Mouse (Mus musculus) kidney, adult 2 months (tissue): Measurements from ENCODE around the gene Asns. TPM values are rescaled to one million over a fixed set of nuclear protein-coding genes. Genes with fewer than 3 reads are reported as not detected.

ENCODE experiments used
- DNase-seq: peaks from one replicate; pipeline ENCODE4 v3.0.0; 2021
- H3K27ac ChIP-seq: fragments of 200-500 bp; 2 replicates; pipeline ENCODE4 v1.5.1; 2012; ENCODE audit warnings: low read depth, low read length, control low read depth, inconsistent platforms; ENCODE audit not compliant: insufficient read depth
- H3K27me3 ChIP-seq: fragments of 200-500 bp; replicated peaks from 2 replicates; pipeline ENCODE4 v1.6.1; 2012; ENCODE audit warnings: mild to moderate bottlenecking, moderate library complexity, low read length, inconsistent platforms; ENCODE audit not compliant: control insufficient read depth, insufficient read depth
- H3K36me3 ChIP-seq: fragments of 200-500 bp; 2 replicates; pipeline ENCODE4 v1.6.1; 2012; ENCODE audit warnings: mild to moderate bottlenecking, moderate library complexity, low read length, inconsistent platforms; ENCODE audit not compliant: control insufficient read depth, insufficient read depth
- H3K4me1 ChIP-seq: fragments of 200-500 bp; 2 replicates; pipeline ENCODE4 v1.6.1; 2011; ENCODE audit warnings: low read length; ENCODE audit not compliant: control insufficient read depth, insufficient read depth
- H3K4me3 ChIP-seq: fragments of 200-500 bp; 2 replicates; pipeline ENCODE4 v1.5.1; 2011; ENCODE audit warnings: mild to moderate bottlenecking, low read depth, low read length, control low read depth; ENCODE audit not compliant: insufficient read depth
- CTCF ChIP-seq: fragments of 200-500 bp; conservative IDR thresholded peaks from 2 replicates; pipeline ENCODE4 v1.5.1; 2011; ENCODE audit warnings: low read depth, mild to moderate bottlenecking, control low read depth, low read length, moderate library complexity, mixed read lengths; ENCODE audit not compliant: insufficient read depth, insufficient read length
- POLR2A ChIP-seq: fragments of 200-500 bp; IDR thresholded peaks from one replicate; pipeline ENCODE4 v1.6.1; 2011; ENCODE audit warnings: low read depth, low read length, control low read depth
- WGBS: fragments of 180-500 bp; shearing (Covaris S2); methylation state at CpG from one replicate; pipeline ENCODE4 v1.1.7; 2018; 5-methylcytosine and 5-hydroxymethylcytosine counted together
- polyA plus RNA-seq: library from polyadenylated mRNA; depleted of rRNA; stranded (reverse); fragments of >200 nt; gene quantifications from 2 replicates; pipeline ENCODE4 v1.2.3, GENCODE M21; 2012; rRNA removed

Gene Asns
- polyA plus RNA-seq = 8.3 and 9.2 TPM in 2 replicates

DNA sequence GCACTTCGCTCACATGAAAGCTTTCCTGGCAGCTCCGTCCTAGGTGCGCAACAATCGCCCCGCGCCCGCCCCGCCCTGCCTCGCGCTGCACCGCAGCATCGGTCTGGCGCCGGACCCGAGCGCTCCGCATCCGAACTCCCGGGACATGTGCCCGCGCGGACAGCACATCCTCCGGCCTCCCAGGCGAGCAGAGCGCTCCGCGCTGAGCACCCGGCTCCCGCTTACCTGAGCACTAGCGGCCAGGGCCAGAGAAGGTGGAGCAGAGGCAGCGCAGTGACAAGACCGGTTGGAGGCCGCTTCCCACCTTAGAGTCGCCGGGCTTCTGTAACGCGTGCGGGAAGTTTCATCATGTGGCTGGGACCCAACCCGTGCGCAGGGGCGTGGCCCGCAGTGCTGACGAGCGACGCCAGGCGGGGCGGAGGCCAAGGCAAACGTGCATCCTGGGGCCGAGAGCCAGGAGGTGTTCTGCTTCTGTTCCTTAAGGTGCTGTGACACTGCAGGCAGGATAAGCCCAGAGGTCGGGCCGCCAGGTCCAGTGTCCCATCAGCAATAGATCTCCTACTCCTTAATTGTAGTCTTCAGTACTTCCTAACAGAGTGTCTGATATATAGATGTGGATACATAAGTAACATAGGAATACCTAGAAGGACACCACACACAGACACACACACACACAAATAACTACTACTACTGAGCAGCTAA, at the start of gene Asns:
Gene Asns, minus strand, starts transcription at position 371 of the 702 bp plus-strand sequence.
- Histone ChIP-seq H3K27ac (no peak within 1 kb of the TSS), H3K4me1 (no peaks in the 10 kb centered on the region), H3K27me3 (no peaks in the 10 kb centered on the region), H3K4me3 (peak within 1 kb of the TSS; percentile 58), H3K36me3 (no peaks in the 10 kb centered on the region)
- DNase-seq = peak; percentile 74
- TF ChIP-seq POLR2A = no peak
- TF ChIP-seq CTCF = no peak
- WGBS = under 1% methylated on average over 51 of the region's 51 CpGs

DNA sequence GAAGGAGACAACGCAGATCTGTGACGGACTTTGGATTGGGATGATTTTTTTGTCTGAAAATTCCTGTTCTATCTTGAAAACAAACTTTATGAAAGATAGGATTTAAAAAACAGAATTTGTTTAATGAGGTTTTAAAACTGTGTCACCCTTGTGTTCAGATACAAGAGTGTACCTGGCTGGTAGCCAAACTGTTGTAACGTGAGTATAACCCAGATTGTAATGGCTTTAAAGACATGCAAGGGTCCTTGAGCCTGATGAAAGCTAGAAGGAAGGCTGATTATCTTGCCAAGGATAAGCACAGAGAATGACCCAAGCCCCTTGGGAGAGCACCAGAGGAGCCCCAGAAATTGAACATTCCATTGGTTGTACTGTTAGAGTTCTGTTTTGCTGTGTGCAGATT, 48.7 kb upstream of the Asns start:
- no peaks in the 10 kb centered on the region for H3K36me3 ChIP-seq
- TF ChIP-seq POLR2A (no peak), CTCF (no peak)
- H3K27ac ChIP-seq = no peak overlapping the region
- no peak overlapping the region for H3K4me3 ChIP-seq
- H3K27me3 ChIP-seq = no peaks in the 10 kb centered on the region
- H3K4me1 ChIP-seq = no peaks in the 10 kb centered on the region
- no peak for DNase-seq
- WGBS = 59% methylated on average over 3 of the region's 3 CpGs

DNA sequence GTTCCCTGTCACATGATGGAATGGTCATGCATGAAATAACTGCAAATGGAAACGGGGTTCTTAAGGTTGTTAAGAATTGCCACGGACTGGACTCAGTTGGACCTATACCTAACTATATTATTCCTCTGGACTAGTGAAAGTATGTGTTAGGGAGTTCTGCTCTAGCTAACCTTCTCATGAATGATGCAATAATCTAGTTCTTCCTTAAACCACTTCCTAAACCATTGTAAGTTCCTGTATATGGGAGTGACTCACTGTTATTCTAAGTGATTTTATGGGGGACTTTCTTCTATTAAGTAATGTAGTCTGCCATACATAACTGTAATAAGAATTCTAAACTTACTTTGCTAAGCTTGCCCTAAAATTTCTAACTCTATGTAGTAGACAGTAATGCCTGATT, 44.8 kb upstream of the Asns start:
- Histone ChIP-seq H3K4me3 (no peak overlapping the region), H3K27me3 (no peaks in the 10 kb centered on the region), H3K36me3 (no peaks in the 10 kb centered on the region), H3K4me1 (no peaks in the 10 kb centered on the region), H3K27ac (no peak overlapping the region)
- WGBS = 71% methylated on average over 2 of the region's 2 CpGs
- no peak for TF ChIP-seq POLR2A
- no peak for TF ChIP-seq CTCF
- no peak for DNase-seq

DNA sequence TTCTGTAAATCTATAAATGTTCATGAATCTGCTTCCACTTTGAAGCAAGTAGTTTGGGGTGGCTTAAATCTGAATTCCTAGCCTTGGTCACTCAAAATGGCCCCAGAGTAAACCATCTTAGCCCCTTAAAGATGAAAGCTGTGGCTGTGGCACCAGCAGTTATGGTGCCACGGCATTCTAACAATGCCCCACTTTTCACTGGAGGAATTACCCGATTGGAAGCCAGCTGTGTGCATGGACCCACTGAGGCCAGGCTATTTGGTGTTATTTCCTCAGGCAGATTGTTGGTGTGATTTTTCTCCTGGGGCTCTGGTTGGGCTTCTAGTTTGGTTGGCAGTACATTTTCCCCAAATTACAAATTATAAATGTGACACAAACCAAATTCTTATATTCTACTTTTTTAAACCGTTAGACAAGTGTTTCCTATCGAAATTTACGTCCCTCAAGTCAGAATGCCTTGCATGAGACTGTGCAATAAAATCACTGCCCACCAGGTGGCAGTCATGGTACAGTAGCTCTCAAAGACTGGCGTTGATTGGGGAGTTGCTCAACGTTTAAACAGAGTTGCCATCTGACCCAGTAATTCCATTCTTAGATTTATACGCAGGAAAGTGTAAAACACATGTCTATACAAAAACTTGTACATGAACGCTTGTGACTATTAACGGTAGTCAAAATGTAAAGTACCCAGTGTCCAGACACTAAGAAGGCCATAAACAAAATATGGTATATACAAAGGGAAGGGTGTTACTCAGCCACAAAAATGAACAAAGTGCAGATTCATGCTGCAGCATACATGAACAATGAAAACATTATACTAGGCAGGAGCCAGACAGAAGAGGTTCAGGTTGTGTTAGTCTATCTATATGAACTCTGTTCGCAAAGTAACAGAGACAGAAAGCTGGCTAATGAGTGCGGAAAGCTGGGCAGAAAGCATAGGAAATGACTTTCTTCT, 40.0 kb upstream of the Asns start:
- WGBS = 33% methylated on average over 12 of the region's 12 CpGs
- Histone ChIP-seq H3K4me3 (no peak overlapping the region), H3K36me3 (no peaks in the 10 kb centered on the region), H3K27ac (no peak overlapping the region), H3K27me3 (no peaks in the 10 kb centered on the region), H3K4me1 (no peaks in the 10 kb centered on the region)
- peak; percentile 80 for DNase-seq
- TF ChIP-seq POLR2A (no peak), CTCF (peak; percentile 93)

DNA sequence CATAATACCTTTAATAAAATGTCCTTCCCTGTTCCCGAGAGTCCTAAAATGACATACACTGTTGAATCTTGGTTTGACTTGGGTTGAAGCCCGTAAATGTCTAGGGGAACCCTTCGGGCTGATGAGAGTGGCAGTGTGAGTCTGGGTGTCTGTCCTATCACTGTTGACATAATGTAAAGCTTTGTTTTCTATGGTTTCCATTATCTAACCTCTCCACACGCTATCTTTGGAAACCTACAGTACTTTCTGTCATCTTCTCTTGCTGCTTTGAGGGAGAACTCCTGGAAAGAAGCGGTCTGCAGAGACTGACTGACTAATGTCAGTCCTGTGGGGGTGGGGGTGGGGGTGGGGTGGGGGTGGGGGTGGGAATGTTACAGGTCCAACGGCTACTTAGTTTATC, 39.0 kb upstream of the Asns start:
- no peaks in the 10 kb centered on the region for H3K36me3 ChIP-seq
- TF ChIP-seq POLR2A (no peak), CTCF (no peak)
- 83% methylated on average over 6 of the region's 6 CpGs for WGBS
- no peaks in the 10 kb centered on the region for H3K4me1 ChIP-seq
- DNase-seq = no peak
- no peak overlapping the region for H3K27ac ChIP-seq
- H3K27me3 ChIP-seq = no peaks in the 10 kb centered on the region
- no peak overlapping the region for H3K4me3 ChIP-seq

DNA sequence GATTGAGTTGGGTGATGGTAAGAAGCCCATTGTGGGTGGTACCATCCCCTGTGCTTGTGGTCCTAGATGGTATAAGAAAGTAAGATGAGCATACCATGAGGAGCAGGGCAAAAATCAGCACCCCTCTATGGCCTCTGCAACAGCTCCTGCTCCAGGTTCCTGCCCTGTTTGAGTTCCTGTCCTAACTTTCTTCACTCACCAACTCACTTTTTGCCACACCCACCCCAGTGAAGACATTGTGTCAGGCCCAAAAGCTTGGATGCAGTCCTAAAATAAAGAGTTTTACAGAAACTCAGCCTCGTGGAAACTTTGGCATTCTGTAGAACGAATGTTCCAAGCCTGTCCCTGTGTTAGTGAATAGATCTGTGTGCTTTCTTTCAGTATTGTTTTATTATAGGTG, 36.1 kb upstream of the Asns start:
- Histone ChIP-seq H3K36me3 (no peaks in the 10 kb centered on the region), H3K4me3 (no peak overlapping the region), H3K4me1 (no peaks in the 10 kb centered on the region), H3K27ac (no peak overlapping the region), H3K27me3 (no peaks in the 10 kb centered on the region)
- DNase-seq = no peak
- TF ChIP-seq CTCF (no peak), POLR2A (no peak)
- 89% methylated on average over 2 of the region's 2 CpGs for WGBS

DNA sequence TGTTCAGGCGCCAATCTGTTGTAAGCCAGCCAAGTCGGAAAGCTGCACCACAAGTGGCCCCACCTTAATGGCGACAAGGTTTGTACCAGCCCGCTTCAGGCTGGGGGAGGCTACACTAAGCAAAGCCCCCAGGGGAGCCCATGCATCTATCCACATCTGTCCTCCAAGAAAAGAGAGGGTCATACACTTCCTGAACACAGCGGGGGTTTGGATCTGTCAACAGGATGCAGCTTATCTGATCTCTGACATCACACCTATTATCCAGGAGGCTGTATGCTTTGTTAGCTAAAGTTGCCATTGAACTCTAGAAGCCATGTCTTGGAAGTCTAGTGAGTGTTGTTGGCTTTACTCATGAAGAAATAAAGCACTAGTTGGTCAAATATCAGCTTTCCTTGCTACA, 35.2 kb upstream of the Asns start:
- WGBS = 85% methylated on average over 5 of the region's 5 CpGs
- H3K4me1 ChIP-seq = no peaks in the 10 kb centered on the region
- TF ChIP-seq POLR2A = no peak

More for the DNA sequence above, 35.2 kb upstream of the Asns start:
- no peak for DNase-seq
- Histone ChIP-seq H3K4me3 (no peak overlapping the region), H3K36me3 (no peaks in the 10 kb centered on the region), H3K27ac (no peak overlapping the region), H3K27me3 (no peaks in the 10 kb centered on the region)
